Mouse (Mus musculus) layer of hippocampus, adult 2 months (tissue): ENCODE results near the gene Dnajb14. TPM values are rescaled to one million over a fixed set of nuclear protein-coding genes. Genes with fewer than 3 reads are reported as not detected.
"Not testable (repeated sequence)": the region's sequence is repeated elsewhere in the genome, so short reads cannot be mapped to it uniquely, and the experiment has no call there.

ENCODE experiments used
- DNase-seq, 2 experiments: peaks; one replicate each; pipeline ENCODE4 v3.0.0; 2022; ENCODE audit warnings: low spot score in 2 of 2
- H3K27ac ChIP-seq: fragments of 200-600 bp; 2 replicates; pipeline ENCODE4 v1.8.1; 2022
- H3K4me3 ChIP-seq: fragments of 200-600 bp; 2 replicates; pipeline ENCODE4 v1.8.1; 2022; ENCODE audit warnings: mild to moderate bottlenecking
- CTCF ChIP-seq: fragments of 200-600 bp; conservative IDR thresholded peaks from 2 replicates; pipeline ENCODE4 v1.8.1; 2022; ENCODE audit warnings: antibody characterized with exemption, mild to moderate bottlenecking, moderate library complexity
- total RNA-seq, 2 experiments: library from RNA; stranded (reverse); gene quantifications; 2 replicates each; pipeline ENCODE4 v1.2.3; 2021

Gene Dnajb14
- total RNA-seq, 2 experiments from 2014 or later, result 52.7 to 52.9 TPM

- DNase-seq, result no peak
- no peak overlapping the region for H3K4me3 ChIP-seq
- peak overlapping the region; percentile 72 for H3K27ac ChIP-seq
- TF ChIP-seq CTCF, result no peak
These were observed 84.9 kb downstream of the Dnajb14 start for GRCm38 (mm10) chr3:137952225-137952913.

GRCm38 (mm10) chr3:137952914-137953880 is 85.7 kb downstream of the Dnajb14 start:
- Histone ChIP-seq H3K4me3 (no peak overlapping the region), H3K27ac (peak overlapping the region; percentile 68)
- no peak for TF ChIP-seq CTCF
- DNase-seq, result peak; percentile 62 to 81

- no peak for DNase-seq
- Histone ChIP-seq H3K27ac (no peak overlapping the region), H3K4me3 (no peak overlapping the region)
- no peak for TF ChIP-seq CTCF
These were observed 86.9 kb downstream of the Dnajb14 start for GRCm38 (mm10) chr3:137954256-137954916.

- no peak for TF ChIP-seq CTCF
- DNase-seq, result no peak
- Histone ChIP-seq H3K4me3 (no peak overlapping the region), H3K27ac (no peak overlapping the region)
These were observed 88.1 kb downstream of the Dnajb14 start for GRCm38 (mm10) chr3:137955560-137956081.

- TF ChIP-seq CTCF, result no peak
- DNase-seq, result no peak
- Histone ChIP-seq H3K27ac (no peak overlapping the region), H3K4me3 (no peak overlapping the region)
These were observed 90.4 kb downstream of the Dnajb14 start for GRCm38 (mm10) chr3:137957864-137958263.

- Histone ChIP-seq H3K27ac (no peak overlapping the region), H3K4me3 (no peak overlapping the region)
- DNase-seq, result no peak
- no peak for TF ChIP-seq CTCF
These were observed 90.9 kb downstream of the Dnajb14 start for GRCm38 (mm10) chr3:137958352-137958751.

GRCm38 (mm10) chr3:137959456-137959855 is 92.0 kb downstream of the Dnajb14 start:
- DNase-seq, result no peak
- H3K27ac ChIP-seq, result no peak overlapping the region
- TF ChIP-seq CTCF, result no peak
- H3K4me3 ChIP-seq, result no peak overlapping the region

- no peak for DNase-seq
- Histone ChIP-seq H3K27ac (no peak overlapping the region), H3K4me3 (no peak overlapping the region)
- TF ChIP-seq CTCF, result no peak
These were observed 94.4 kb downstream of the Dnajb14 start for GRCm38 (mm10) chr3:137961736-137962385.

- Histone ChIP-seq H3K27ac (no peak overlapping the region), H3K4me3 (no peak overlapping the region)
- DNase-seq, result no peak
- no peak for TF ChIP-seq CTCF
These were observed 96.0 kb downstream of the Dnajb14 start for GRCm38 (mm10) chr3:137963508-137963907.

GRCm38 (mm10) chr3:137964014-137964413 is 96.5 kb downstream of the Dnajb14 start:
- H3K27ac ChIP-seq, DNase-seq, H3K4me3 ChIP-seq: not testable (repeated sequence)

Other genes with a start within 250 kb of the Dnajb14 start
- 1 to 10 TPM; 8.7 to 8.9 TPM for gene Ddit4l, start 246.1 kb upstream of the Dnajb14 start, total RNA-seq
- gene Gm21962, start 196.2 kb upstream of the Dnajb14 start, total RNA-seq, result not detected
- 100 to 1,000 TPM; 142 to 147 TPM for gene H2afz, start 3.2 kb upstream of the Dnajb14 start, total RNA-seq
- gene Lamtor3, start 50.8 kb downstream of the Dnajb14 start, total RNA-seq, result 10 to 100 TPM; 64.4 to 65.3 TPM
- 1 to 10 TPM; 4.2 to 5.6 TPM for gene Dapp1, start 113.9 kb downstream of the Dnajb14 start, total RNA-seq
- 1 to 10 TPM; 2.2 to 2.5 TPM for gene 1110002E22Rik, start 197.4 kb downstream of the Dnajb14 start, total RNA-seq
- gene Gm5105, start 199.7 kb downstream of the Dnajb14 start, total RNA-seq, result under 1 TPM in 1 of 2 experiments, not detected in 1; 0.22 TPM